Mouse (Mus musculus) kidney, adult 2 months (tissue): ENCODE data around the gene Dcp1a.

ENCODE experiments used
- CTCF ChIP-seq: fragments of 200-500 bp; conservative IDR thresholded peaks from 2 replicates; pipeline ENCODE4 v1.5.1; 2011; ENCODE audit warnings: low read depth, mild to moderate bottlenecking, control low read depth, low read length, moderate library complexity, mixed read lengths; ENCODE audit not compliant: insufficient read depth, insufficient read length
- POLR2A ChIP-seq: fragments of 200-500 bp; IDR thresholded peaks from one replicate; pipeline ENCODE4 v1.6.1; 2011; ENCODE audit warnings: low read depth, low read length, control low read depth

DNA sequence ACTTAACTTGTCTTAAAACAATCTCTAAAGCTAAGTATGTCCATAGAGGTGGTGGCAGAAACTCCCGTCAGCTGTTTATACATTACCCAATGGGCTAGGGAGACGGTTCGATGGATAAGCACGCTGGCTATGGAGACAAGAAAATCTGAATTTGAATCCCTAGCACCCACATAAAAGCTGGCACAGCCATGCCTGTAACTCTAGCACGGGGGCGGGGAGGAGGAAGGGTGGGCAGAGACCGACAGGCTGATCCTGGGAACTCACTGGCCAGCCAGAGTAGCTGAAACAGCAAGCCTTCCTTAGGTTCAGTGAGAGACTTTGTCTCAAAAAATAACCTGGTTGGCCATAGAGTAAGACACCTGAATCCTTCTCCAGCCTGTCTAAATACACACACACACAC lies 21.9 kb upstream of the Dcp1a start:
- TF ChIP-seq CTCF (no peak), POLR2A (no peak)
